In the genomic region with DNA sequence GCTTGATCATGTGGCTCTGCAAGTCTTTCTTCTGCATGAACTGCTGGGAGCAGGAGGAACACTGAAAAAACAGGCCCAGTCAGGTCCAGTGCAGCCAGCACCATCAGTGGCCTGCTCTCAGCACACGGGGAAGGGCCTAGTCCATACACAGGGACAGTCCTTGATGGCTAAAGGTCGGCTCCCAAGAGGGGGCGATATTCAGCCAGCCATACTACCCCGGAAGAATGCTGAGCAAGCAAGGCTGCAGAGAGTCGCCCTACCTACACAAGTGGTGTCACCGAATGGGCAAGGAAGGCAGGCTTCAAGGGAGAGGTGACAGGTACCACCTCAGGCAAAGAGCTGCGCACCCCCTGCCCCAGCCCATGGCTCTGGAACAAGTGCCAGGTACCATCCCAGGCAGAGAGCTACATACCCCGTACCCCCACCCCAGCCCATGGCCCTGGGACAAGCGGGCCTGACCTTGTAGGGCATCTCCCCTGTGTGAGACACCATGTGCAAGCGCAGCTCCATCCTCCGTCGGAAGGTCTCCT, we compare ENCODE assay signal across 20 mouse cellular contexts. TPM values are rescaled to one million over a fixed set of nuclear protein-coding genes. Genes with fewer than 3 reads are reported as not detected.
DNase-seq lines count a peak whose midpoint lies in the region; ATAC-seq and TF ChIP-seq lines count a peak whose summit lies in the region.
"Had no signal": no experiment of that assay in that cellular context is flagged by ENCODE, and none has a peak within 500 bp of the region (broad histone marks: within the 10 kb centered on the region; RNA-seq: fewer than 3 reads in every experiment).

No protein-coding gene starts in this region.

- 78% methylated on average over 12 of the region's 12 CpGs for WGBS in hindbrain, embryonic 12.5 days
- WGBS in hindbrain, embryonic 10.5 days = 78% methylated on average over 12 of the region's 12 CpGs
- 82% methylated on average over 12 of the region's 12 CpGs for WGBS in liver, postnatal 0 days (ENCODE audit: insufficient replicate concordance)
- 73% methylated on average over 12 of the region's 12 CpGs for WGBS in liver, embryonic 12.5 days (ENCODE audit: insufficient replicate concordance)
- WGBS in embryonic facial prominence, embryonic 10.5 days = 76% methylated on average over 12 of the region's 12 CpGs
- 77% methylated on average over 12 of the region's 12 CpGs for WGBS in midbrain, embryonic 11.5 days

- TF ChIP-seq EP300 in liver, postnatal 0 days (IDR thresholded peaks at IDR 0.05; ENCODE audit: low read depth) = no peak
- TF ChIP-seq EP300 in ES-Bruce4 (IDR thresholded peaks at IDR 0.05; ENCODE audit: insufficient read depth, low read depth, low read length) = no peak
- no peak for TF ChIP-seq EP300 in MEL (IDR thresholded peaks at IDR 0.05; ENCODE audit: low read depth in 1 of 2, low read length in 2 of 2)

- TF ChIP-seq POLR2A in ES-Bruce4 (IDR thresholded peaks at IDR 0.05; ENCODE audit: insufficient read depth, low read length) = no peak
- TF ChIP-seq POLR2A in MEL (IDR thresholded peaks at IDR 0.05; ENCODE audit: control insufficient read depth in 1 of 2, insufficient read depth in 1 of 2, low read depth in 1 of 2, low read length in 2 of 2, poor library complexity in 1 of 2) = no peak

- DNase-seq in hindbrain, embryonic 10.5 days (ENCODE audit: low spot score) = no peak
- DNase-seq in liver, postnatal 0 days = no peak
- no peak for DNase-seq in MEL (ENCODE audit: low read depth, low spot score)
- DNase-seq in embryonic facial prominence, embryonic 10.5 days (ENCODE audit: low spot score) = no peak
- DNase-seq in midbrain, embryonic 11.5 days (ENCODE audit: low spot score, missing footprints) = no peak
- DNase-seq: adrenal gland, postnatal 14 days; cerebellum, adult 18-20 months; kidney, adult 11 months; kidney, postnatal 10 days; right cerebral cortex, postnatal 14 days; spleen, adult 18-20 months; thymus, adult 18-20 months had no signal

- 0 out of 2 replicates have a peak overlapping the region, but pooled peaks have one; percentile 4 for H3K9ac ChIP-seq in hindbrain, embryonic 12.5 days
- no peak overlapping the region for H3K9ac ChIP-seq in liver, postnatal 0 days (replicated peaks)
- no peak overlapping the region for H3K9ac ChIP-seq in liver, embryonic 12.5 days
- H3K9ac ChIP-seq in ES-Bruce4 (ENCODE audit: low read depth, poor library complexity, severe bottlenecking) = no peak overlapping the region
- no peak overlapping the region for H3K9ac ChIP-seq in MEL (ENCODE audit: control insufficient read depth, low read depth, low read length, poor library complexity, severe bottlenecking)
- no peak overlapping the region for H3K9ac ChIP-seq in midbrain, embryonic 11.5 days (ENCODE audit: low read length)
- H3K9ac ChIP-seq: heart, embryonic 13.5 days had no signal

- peaks cover 22% of the 10 kb centered on the region for H3K4me1 ChIP-seq in hindbrain, embryonic 12.5 days
- peaks cover 38% of the 10 kb centered on the region for H3K4me1 ChIP-seq in hindbrain, embryonic 10.5 days (replicated peaks)
- peaks cover 17% of the 10 kb centered on the region for H3K4me1 ChIP-seq in liver, postnatal 0 days (ENCODE audit: insufficient read depth)
- peaks cover 35% of the 10 kb centered on the region for H3K4me1 ChIP-seq in liver, embryonic 12.5 days
- H3K4me1 ChIP-seq in ES-Bruce4 (ENCODE audit: control insufficient read depth, insufficient read depth, low read length) = no peaks in the 10 kb centered on the region
- peaks cover 0 to 21% of the 10 kb centered on the region in 2 experiments; a peak in 3 of 4 replicates for H3K4me1 ChIP-seq in MEL (ENCODE audit: control insufficient read depth in 1 of 2, insufficient read depth in 2 of 2, low read length in 2 of 2)
- peaks cover 22% of the 10 kb centered on the region for H3K4me1 ChIP-seq in embryonic facial prominence, embryonic 10.5 days
- peaks cover 12% of the 10 kb centered on the region for H3K4me1 ChIP-seq in midbrain, embryonic 11.5 days (ENCODE audit: control insufficient read depth, insufficient read depth, low read length)

- no peaks in the 10 kb centered on the region for H3K9me3 ChIP-seq in hindbrain, embryonic 12.5 days (replicated peaks)
- no peaks in the 10 kb centered on the region for H3K9me3 ChIP-seq in hindbrain, embryonic 10.5 days
- H3K9me3 ChIP-seq in liver, postnatal 0 days (ENCODE audit: low read length) = no peaks in the 10 kb centered on the region
- H3K9me3 ChIP-seq in liver, embryonic 12.5 days (replicated peaks) = no peaks in the 10 kb centered on the region
- no peaks in the 10 kb centered on the region for H3K9me3 ChIP-seq in ES-Bruce4 (replicated peaks; ENCODE audit: control insufficient read depth, insufficient read depth, low read length, poor library complexity, severe bottlenecking)
- H3K9me3 ChIP-seq in MEL (replicated peaks; ENCODE audit: insufficient read depth, low read length) = no peaks in the 10 kb centered on the region
- H3K9me3 ChIP-seq in embryonic facial prominence, embryonic 10.5 days = no peaks in the 10 kb centered on the region
- no peaks in the 10 kb centered on the region for H3K9me3 ChIP-seq in midbrain, embryonic 11.5 days (ENCODE audit: control insufficient read depth, low read length)
- H3K9me3 ChIP-seq: G1E; heart, embryonic 13.5 days had no signal

- TF ChIP-seq CTCF in liver, postnatal 0 days (IDR thresholded peaks at IDR 0.05; ENCODE audit: low read depth) = peak; percentile 43; the same call in 1 of the 2 replicates
- TF ChIP-seq CTCF in ES-Bruce4 (IDR thresholded peaks at IDR 0.05; ENCODE audit: low read depth, low read length) (peak; percentile 56), MEL (IDR thresholded peaks at IDR 0.05 in 2 of 3, conservative IDR thresholded peaks at IDR 0.05 in 1 of 3; ENCODE audit: control insufficient read depth in 1 of 3, insufficient read depth in 1 of 3, low read depth in 2 of 3, low read length in 3 of 3, poor library complexity in 1 of 3, severe bottlenecking in 1 of 3) (peak in 2 of 3 experiments; percentile 6 to 26; a peak in 2 of 6 replicates)

- H3K4me3 ChIP-seq in hindbrain, embryonic 12.5 days = no peak overlapping the region
- no peak overlapping the region for H3K4me3 ChIP-seq in hindbrain, embryonic 10.5 days
- no peak overlapping the region for H3K4me3 ChIP-seq in liver, postnatal 0 days (ENCODE audit: low read depth, low read length)
- no peak overlapping the region for H3K4me3 ChIP-seq in liver, embryonic 12.5 days
- no peak overlapping the region for H3K4me3 ChIP-seq in ES-Bruce4 (ENCODE audit: low read depth, low read length)
- no peak overlapping the region for H3K4me3 ChIP-seq in MEL (ENCODE audit: control insufficient read depth in 1 of 2, insufficient read depth in 1 of 2, low read depth in 2 of 2, low read length in 2 of 2)
- no peak overlapping the region; the same call in 1 of the 2 replicates for H3K4me3 ChIP-seq in embryonic facial prominence, embryonic 10.5 days
- H3K4me3 ChIP-seq in midbrain, embryonic 11.5 days (ENCODE audit: low read depth, low read length) = no peak overlapping the region
- H3K4me3 ChIP-seq: heart, embryonic 13.5 days had no signal

- H3K4me2 ChIP-seq in hindbrain, embryonic 12.5 days (replicated peaks) = no peak overlapping the region
- no peak overlapping the region for H3K4me2 ChIP-seq in liver, postnatal 0 days (ENCODE audit: low read depth, low read length)
- no peak overlapping the region for H3K4me2 ChIP-seq in liver, embryonic 12.5 days
- H3K4me2 ChIP-seq in midbrain, embryonic 11.5 days = no peak overlapping the region
- H3K4me2 ChIP-seq: heart, embryonic 13.5 days had no signal

- peaks cover 68% of the 10 kb centered on the region for H3K36me3 ChIP-seq in hindbrain, embryonic 12.5 days
- peaks cover 93% of the 10 kb centered on the region for H3K36me3 ChIP-seq in hindbrain, embryonic 10.5 days
- H3K36me3 ChIP-seq in liver, postnatal 0 days (replicated peaks; ENCODE audit: insufficient read depth, low read length) = peaks cover 43% of the 10 kb centered on the region
- peaks cover 95% of the 10 kb centered on the region for H3K36me3 ChIP-seq in liver, embryonic 12.5 days
- H3K36me3 ChIP-seq in ES-Bruce4 (ENCODE audit: control insufficient read depth, insufficient read depth, low read length, poor library complexity, severe bottlenecking) (peaks cover 7% of the 10 kb centered on the region; the same call in 1 of the 2 replicates), MEL (ENCODE audit: control insufficient read depth in 1 of 2, insufficient read depth in 2 of 2, low read length in 2 of 2) (peaks cover 0 to 14% of the 10 kb centered on the region in 2 experiments; a peak in 2 of 4 replicates)
- peaks cover 96% of the 10 kb centered on the region for H3K36me3 ChIP-seq in embryonic facial prominence, embryonic 10.5 days (replicated peaks)
- peaks cover 23% of the 10 kb centered on the region for H3K36me3 ChIP-seq in midbrain, embryonic 11.5 days (ENCODE audit: control insufficient read depth, insufficient read depth, low read length)

- no peak overlapping the region for H3K27ac ChIP-seq in hindbrain, embryonic 12.5 days
- no peak overlapping the region for H3K27ac ChIP-seq in hindbrain, embryonic 10.5 days
- no peak overlapping the region for H3K27ac ChIP-seq in liver, postnatal 0 days (ENCODE audit: low read depth)
- no peak overlapping the region for H3K27ac ChIP-seq in liver, embryonic 12.5 days
- H3K27ac ChIP-seq in ES-Bruce4 (ENCODE audit: insufficient read depth, low read length) (no peak overlapping the region), MEL (ENCODE audit: control insufficient read depth, low read depth, low read length) (no peak overlapping the region)
- no peak overlapping the region for H3K27ac ChIP-seq in embryonic facial prominence, embryonic 10.5 days (replicated peaks)
- no peak overlapping the region for H3K27ac ChIP-seq in midbrain, embryonic 11.5 days (ENCODE audit: low read depth, low read length)
- H3K27ac ChIP-seq: heart, embryonic 13.5 days had no signal

- H3K27me3 ChIP-seq in hindbrain, embryonic 12.5 days = no peaks in the 10 kb centered on the region
- no peaks in the 10 kb centered on the region for H3K27me3 ChIP-seq in hindbrain, embryonic 10.5 days (ENCODE audit: insufficient read depth, poor library complexity, severe bottlenecking)
- no peaks in the 10 kb centered on the region for H3K27me3 ChIP-seq in liver, postnatal 0 days (ENCODE audit: insufficient read depth, low read length)
- no peaks in the 10 kb centered on the region for H3K27me3 ChIP-seq in liver, embryonic 12.5 days (replicated peaks)
- H3K27me3 ChIP-seq in ES-Bruce4 (ENCODE audit: control insufficient read depth, insufficient read depth, low read length, poor library complexity, severe bottlenecking) (no peaks in the 10 kb centered on the region), MEL (ENCODE audit: control insufficient read depth in 1 of 2, insufficient read depth in 2 of 2, low read length in 2 of 2) (no peaks in the 10 kb centered on the region)
- no peaks in the 10 kb centered on the region for H3K27me3 ChIP-seq in embryonic facial prominence, embryonic 10.5 days (replicated peaks; ENCODE audit: low read depth, poor library complexity, severe bottlenecking)
- no peaks in the 10 kb centered on the region for H3K27me3 ChIP-seq in midbrain, embryonic 11.5 days (ENCODE audit: control insufficient read depth, insufficient read depth, low read length)
- H3K27me3 ChIP-seq: heart, embryonic 13.5 days had no signal

- peaks cover 23% of the 10 kb centered on the region for H3K79me2 ChIP-seq in MEL (ENCODE audit: control insufficient read depth, insufficient read depth, low read length, poor library complexity)

- ATAC-seq in hindbrain, embryonic 12.5 days (ENCODE audit: low FRiP score) = no peak
- ATAC-seq in liver, postnatal 0 days = no peak
- no peak for ATAC-seq in liver, embryonic 12.5 days
- no peak for ATAC-seq in midbrain, embryonic 11.5 days (ENCODE audit: low FRiP score)
- ATAC-seq: forebrain, embryonic 16.5 days; hindbrain, embryonic 16.5 days had no signal

- TF ChIP-seq RAD21 in MEL (IDR thresholded peaks at IDR 0.05; ENCODE audit: low read depth, low read length) = no peak

RNA-seq across cellular contexts. Expression of a gene that starts 5.8 kb away (rescaled TPM):
- polyA plus RNA-seq in hindbrain, embryonic 12.5 days (2016; fragmentation: Nextera tagmentation; extraction: Ambion mirVana) = 20.4 and 25.2 TPM in 2 replicates
- polyA plus RNA-seq in hindbrain, embryonic 10.5 days (2016; fragmentation: Nextera tagmentation; extraction: Ambion mirVana) = 23.3 and 25.9 TPM in 2 replicates
- 7.4 and 8.5 TPM in 2 replicates for polyA plus RNA-seq in liver, postnatal 0 days (2015; fragmentation: Nextera tagmentation; extraction: Ambion mirVana)
- polyA plus RNA-seq in liver, embryonic 12.5 days (2016; fragmentation: Nextera tagmentation; extraction: Ambion mirVana) = 11.4 and 12.2 TPM in 2 replicates
- polyA plus RNA-seq in ES-Bruce4 (2011; ENCODE audit: insufficient read depth, insufficient read length, low read depth, missing spikeins) (13.4 and 13.5 TPM in 2 replicates), MEL (2012; ENCODE audit: insufficient read depth in 1 of 2, insufficient read length in 2 of 2, low read depth in 1 of 2, low replicate concordance in 2 of 2, missing spikeins in 1 of 2) (10 to 100 TPM in 1 of 2 experiments, not detected in 1; 21.4 TPM)
- 9.4 and 12.1 TPM in 2 replicates for total RNA-seq in MEL (2012; rRNA removed)
- polyA plus RNA-seq in embryonic facial prominence, embryonic 10.5 days (2016; fragmentation: Nextera tagmentation; extraction: Ambion mirVana) = 25.0 and 26.4 TPM in 2 replicates
- 21.1 and 22.5 TPM in 2 replicates for polyA plus RNA-seq in midbrain, embryonic 11.5 days (2014; fragmentation: Nextera tagmentation; extraction: Ambion mirVana)

RNA-seq across cellular contexts. Expression of a gene that starts 13.0 kb away (rescaled TPM):
- polyA plus RNA-seq in hindbrain, embryonic 12.5 days (2016; fragmentation: Nextera tagmentation; extraction: Ambion mirVana) = 8.0 and 8.2 TPM in 2 replicates
- 7.7 and 8.7 TPM in 2 replicates for polyA plus RNA-seq in hindbrain, embryonic 10.5 days (2016; fragmentation: Nextera tagmentation; extraction: Ambion mirVana)
- 4.2 TPM in 2 replicates for polyA plus RNA-seq in liver, postnatal 0 days (2015; fragmentation: Nextera tagmentation; extraction: Ambion mirVana)
- 10.9 and 12.0 TPM in 2 replicates for polyA plus RNA-seq in liver, embryonic 12.5 days (2016; fragmentation: Nextera tagmentation; extraction: Ambion mirVana)
- polyA plus RNA-seq in ES-Bruce4 (2011; ENCODE audit: insufficient read depth, insufficient read length, low read depth, missing spikeins) = 24.0 and 24.4 TPM in 2 replicates
- 17.5 and 18.0 TPM in 2 replicates for total RNA-seq in MEL (2012; rRNA removed)
- polyA plus RNA-seq in MEL (2012; ENCODE audit: insufficient read depth in 1 of 2, insufficient read length in 2 of 2, low read depth in 1 of 2, low replicate concordance in 2 of 2, missing spikeins in 1 of 2) = 10 to 100 TPM in 1 of 2 experiments, not detected in 1; 22.5 TPM
- 9.7 and 10.6 TPM in 2 replicates for polyA plus RNA-seq in embryonic facial prominence, embryonic 10.5 days (2016; fragmentation: Nextera tagmentation; extraction: Ambion mirVana)
- polyA plus RNA-seq in midbrain, embryonic 11.5 days (2014; fragmentation: Nextera tagmentation; extraction: Ambion mirVana) = 2.0 and 2.6 TPM in 2 replicates

RNA-seq across cellular contexts. Expression of a gene that starts 16.7 kb away (rescaled TPM):
- 1.0 and 1.2 TPM in 2 replicates for polyA plus RNA-seq in hindbrain, embryonic 12.5 days (2016; fragmentation: Nextera tagmentation; extraction: Ambion mirVana)
- 0.65 and 0.67 TPM in 2 replicates for polyA plus RNA-seq in hindbrain, embryonic 10.5 days (2016; fragmentation: Nextera tagmentation; extraction: Ambion mirVana)
- polyA plus RNA-seq in liver, postnatal 0 days (2015; fragmentation: Nextera tagmentation; extraction: Ambion mirVana) = 0.07 TPM in 2 replicates
- polyA plus RNA-seq in liver, embryonic 12.5 days (2016; fragmentation: Nextera tagmentation; extraction: Ambion mirVana) = 0.12 and 0.19 TPM in 2 replicates
- polyA plus RNA-seq in ES-Bruce4 (2011; ENCODE audit: insufficient read depth, insufficient read length, low read depth, missing spikeins) (0.38 and 0.55 TPM in 2 replicates), MEL (2012; ENCODE audit: insufficient read depth in 1 of 2, insufficient read length in 2 of 2, low read depth in 1 of 2, low replicate concordance in 2 of 2, missing spikeins in 1 of 2) (under 1 TPM in 1 of 2 experiments, not detected in 1; 0.21 TPM)
- 0.12 TPM in 1 of 2 replicates, not detected in the other for total RNA-seq in MEL (2012; rRNA removed)
- 0.50 and 0.68 TPM in 2 replicates for polyA plus RNA-seq in embryonic facial prominence, embryonic 10.5 days (2016; fragmentation: Nextera tagmentation; extraction: Ambion mirVana)
- polyA plus RNA-seq in midbrain, embryonic 11.5 days (2014; fragmentation: Nextera tagmentation; extraction: Ambion mirVana) = 0.44 and 0.58 TPM in 2 replicates
- total RNA-seq: adrenal gland, postnatal 14 days; neutrophil, adult 5-6 weeks had no signal
- polyA plus RNA-seq: heart, embryonic 13.5 days had no signal

RNA-seq across cellular contexts. Expression of a gene that starts 17.5 kb away (rescaled TPM):
- polyA plus RNA-seq in hindbrain, embryonic 12.5 days (2016; fragmentation: Nextera tagmentation; extraction: Ambion mirVana) = 32.6 and 33.9 TPM in 2 replicates
- polyA plus RNA-seq in hindbrain, embryonic 10.5 days (2016; fragmentation: Nextera tagmentation; extraction: Ambion mirVana) = 37.7 and 38.9 TPM in 2 replicates
- polyA plus RNA-seq in liver, postnatal 0 days (2015; fragmentation: Nextera tagmentation; extraction: Ambion mirVana) = 8.0 and 8.5 TPM in 2 replicates
- polyA plus RNA-seq in liver, embryonic 12.5 days (2016; fragmentation: Nextera tagmentation; extraction: Ambion mirVana) = 42.3 and 44.0 TPM in 2 replicates
- polyA plus RNA-seq in ES-Bruce4 (2011; ENCODE audit: insufficient read depth, insufficient read length, low read depth, missing spikeins) (71.0 and 71.7 TPM in 2 replicates), MEL (2012; ENCODE audit: insufficient read depth in 1 of 2, insufficient read length in 2 of 2, low read depth in 1 of 2, low replicate concordance in 2 of 2, missing spikeins in 1 of 2) (100 to 1,000 TPM in 1 of 2 experiments, 10 to 100 TPM in 1; 80.3 to 114 TPM)
- 75.1 and 80.9 TPM in 2 replicates for total RNA-seq in MEL (2012; rRNA removed)
- polyA plus RNA-seq in embryonic facial prominence, embryonic 10.5 days (2016; fragmentation: Nextera tagmentation; extraction: Ambion mirVana) = 43.7 and 44.2 TPM in 2 replicates
- 23.4 TPM in 2 replicates for polyA plus RNA-seq in midbrain, embryonic 11.5 days (2014; fragmentation: Nextera tagmentation; extraction: Ambion mirVana)

RNA-seq across cellular contexts. Expression of a gene that starts 25.6 kb away (rescaled TPM):
- polyA plus RNA-seq in hindbrain, embryonic 12.5 days (2016; fragmentation: Nextera tagmentation; extraction: Ambion mirVana) = 29.2 and 29.7 TPM in 2 replicates
- polyA plus RNA-seq in hindbrain, embryonic 10.5 days (2016; fragmentation: Nextera tagmentation; extraction: Ambion mirVana) = 30.7 TPM in 2 replicates
- 3.6 and 4.1 TPM in 2 replicates for polyA plus RNA-seq in liver, postnatal 0 days (2015; fragmentation: Nextera tagmentation; extraction: Ambion mirVana)
- polyA plus RNA-seq in liver, embryonic 12.5 days (2016; fragmentation: Nextera tagmentation; extraction: Ambion mirVana) = 10.4 and 11.2 TPM in 2 replicates
- 49.7 and 52.1 TPM in 2 replicates for polyA plus RNA-seq in ES-Bruce4 (2011; ENCODE audit: insufficient read depth, insufficient read length, low read depth, missing spikeins)
- total RNA-seq in MEL (2012; rRNA removed) = 2.0 and 3.2 TPM in 2 replicates
- 1 to 10 TPM in 1 of 2 experiments, not detected in 1; 6.6 TPM for polyA plus RNA-seq in MEL (2012; ENCODE audit: insufficient read depth in 1 of 2, insufficient read length in 2 of 2, low read depth in 1 of 2, low replicate concordance in 2 of 2, missing spikeins in 1 of 2)
- polyA plus RNA-seq in embryonic facial prominence, embryonic 10.5 days (2016; fragmentation: Nextera tagmentation; extraction: Ambion mirVana) = 29.0 and 32.1 TPM in 2 replicates
- polyA plus RNA-seq in midbrain, embryonic 11.5 days (2014; fragmentation: Nextera tagmentation; extraction: Ambion mirVana) = 21.5 and 22.9 TPM in 2 replicates
